Mouse (Mus musculus) spleen, adult 12 weeks (tissue): ENCODE data around the gene Flvcr2.

Experiments used
- DNase-seq: peaks from one replicate; pipeline ENCODE4 v3.0.0; 2022; ENCODE audit warnings: low spot score

Flvcr2 gene

DNA sequence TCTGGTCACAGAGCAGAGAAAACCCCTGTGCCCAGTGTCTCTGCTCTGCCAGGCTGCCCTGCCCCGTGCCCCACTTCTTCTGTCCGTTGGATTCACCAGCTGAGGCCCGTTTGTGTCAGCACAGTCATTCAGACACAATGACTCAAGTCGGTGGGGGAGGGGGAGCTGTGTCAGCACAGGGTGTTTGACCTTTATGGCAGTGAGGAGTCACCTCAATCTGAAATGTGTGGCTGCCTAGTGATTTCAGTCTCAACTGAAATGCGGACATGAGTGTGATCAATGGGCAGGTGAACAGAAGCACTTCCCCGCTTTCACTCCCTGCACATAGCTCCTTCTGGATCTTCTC is 16.4 kb upstream of the Flvcr2 start:
- DNase-seq = no peak

DNA sequence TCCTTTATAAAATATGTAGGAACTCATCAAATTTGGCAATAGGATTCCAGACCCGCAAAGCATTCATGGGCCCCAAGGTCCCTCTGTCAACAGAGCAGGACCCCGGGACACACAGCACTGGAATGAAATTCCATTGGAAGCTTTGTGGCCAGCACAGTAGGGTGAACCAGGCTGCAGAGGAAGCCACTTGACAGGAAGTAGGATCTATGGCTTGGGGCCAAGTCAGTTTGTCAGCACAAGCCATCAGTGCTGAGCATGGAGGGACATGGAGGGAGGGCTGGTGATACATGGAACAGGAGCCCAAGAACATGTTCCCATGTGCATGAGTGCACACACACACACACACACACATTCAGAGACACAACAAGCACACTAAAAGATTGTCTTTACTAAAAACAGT is 10.1 kb upstream of the Flvcr2 start:
- no peak for DNase-seq

DNA sequence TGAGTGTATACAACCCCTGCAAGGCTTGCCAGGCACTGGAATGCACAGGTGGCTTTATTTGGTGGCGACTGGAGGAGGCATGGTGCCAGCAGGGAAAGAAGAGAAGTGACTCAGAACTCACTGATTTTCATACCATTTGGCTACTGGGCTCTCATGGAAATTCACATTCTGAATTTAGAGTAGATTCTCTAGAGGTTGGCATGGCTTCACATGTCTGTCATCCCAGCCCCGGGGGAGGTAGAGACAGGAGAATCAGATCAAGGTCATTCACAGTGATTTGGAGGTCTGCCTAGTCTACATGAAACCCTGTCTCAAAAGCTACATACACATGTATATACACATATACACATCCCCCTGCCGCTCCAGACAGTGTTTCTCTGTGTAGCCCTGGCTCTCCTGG is 9.4 kb upstream of the Flvcr2 start:
- DNase-seq = no peak

DNA sequence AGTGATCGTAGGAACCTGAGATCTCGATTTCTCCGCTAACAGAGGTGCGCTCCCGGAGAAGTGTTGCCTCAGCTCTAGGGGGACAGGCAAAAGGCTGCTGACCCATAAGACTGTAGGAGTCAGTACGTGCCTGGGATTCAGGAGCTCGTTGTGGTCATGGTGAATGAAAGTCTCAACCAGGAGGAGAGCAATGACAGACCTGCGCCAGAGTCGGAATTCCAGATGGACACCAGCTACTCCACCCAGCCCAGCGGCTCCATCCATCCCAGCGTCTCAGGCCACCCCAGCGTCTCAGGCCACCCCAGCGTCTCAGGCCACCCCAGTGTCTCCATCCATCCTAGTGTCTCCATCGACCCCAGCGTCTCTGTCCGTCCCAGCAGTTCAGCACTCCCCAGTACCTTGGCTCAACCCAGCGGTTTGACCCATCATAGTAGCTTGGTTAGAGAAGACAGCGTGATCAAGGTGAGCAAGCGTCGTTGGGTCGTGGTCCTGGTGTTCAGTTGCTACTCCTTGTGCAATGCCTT is 419 bp downstream of the Flvcr2 start:
- DNase-seq = no peak

DNA sequence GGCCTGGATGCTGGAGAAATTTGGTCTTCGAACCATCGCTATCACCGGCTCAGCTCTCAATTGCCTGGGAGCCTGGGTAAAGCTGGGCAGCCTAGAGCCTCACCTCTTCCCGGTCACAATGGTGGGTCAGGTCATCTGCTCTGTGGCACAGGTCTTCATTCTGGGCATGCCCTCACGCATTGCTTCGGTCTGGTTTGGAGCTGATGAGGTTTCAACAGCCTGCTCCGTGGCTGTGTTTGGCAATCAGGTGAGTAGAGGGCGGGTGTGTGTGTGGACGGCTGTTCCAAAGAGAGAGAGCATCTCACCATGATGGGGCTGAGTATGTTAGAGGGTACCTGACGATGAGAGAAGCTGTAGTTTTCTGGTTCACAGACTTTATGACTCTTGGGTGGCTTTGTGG is 1.0 kb downstream of the Flvcr2 start:
- no peak for DNase-seq

DNA sequence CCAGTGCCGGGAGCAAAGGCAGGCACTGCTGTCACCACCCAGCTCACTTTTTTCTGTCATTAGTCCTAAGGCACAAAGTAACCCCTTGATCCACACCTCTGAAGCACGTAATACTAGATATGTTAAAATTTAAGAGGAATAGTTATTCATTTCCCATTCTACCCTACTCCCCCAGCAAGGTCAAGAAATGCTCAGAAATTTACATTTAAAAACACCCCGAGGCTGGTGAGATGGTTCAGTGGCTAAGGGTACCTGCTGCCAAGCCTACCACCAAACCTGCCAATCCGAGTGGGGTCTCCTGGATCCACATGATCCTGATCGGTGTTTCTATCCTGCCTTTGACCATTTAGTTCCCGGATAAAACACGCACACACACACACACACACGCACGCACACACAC is 3.5 kb downstream of the Flvcr2 start:
- DNase-seq = no peak

DNA sequence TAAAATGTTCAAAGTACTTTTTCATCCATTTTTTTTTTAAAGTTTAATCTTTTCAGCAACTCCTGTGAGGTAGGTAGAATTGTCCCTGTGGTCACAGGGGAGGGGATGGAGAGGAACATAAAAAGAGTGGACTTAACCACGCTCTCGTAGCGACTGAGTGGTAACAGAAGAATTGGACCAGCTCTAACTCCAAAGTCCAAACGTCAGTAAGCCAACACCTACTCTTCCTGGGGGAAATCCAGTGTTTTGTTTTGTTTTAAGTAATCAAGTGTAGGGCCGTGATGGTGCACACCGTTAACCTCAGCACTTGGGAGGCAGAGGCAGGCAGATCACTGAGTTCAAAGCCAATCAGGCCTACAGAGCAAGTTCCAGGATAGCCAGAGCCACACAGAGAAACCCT is 5.8 kb downstream of the Flvcr2 start:
- DNase-seq = no peak

DNA sequence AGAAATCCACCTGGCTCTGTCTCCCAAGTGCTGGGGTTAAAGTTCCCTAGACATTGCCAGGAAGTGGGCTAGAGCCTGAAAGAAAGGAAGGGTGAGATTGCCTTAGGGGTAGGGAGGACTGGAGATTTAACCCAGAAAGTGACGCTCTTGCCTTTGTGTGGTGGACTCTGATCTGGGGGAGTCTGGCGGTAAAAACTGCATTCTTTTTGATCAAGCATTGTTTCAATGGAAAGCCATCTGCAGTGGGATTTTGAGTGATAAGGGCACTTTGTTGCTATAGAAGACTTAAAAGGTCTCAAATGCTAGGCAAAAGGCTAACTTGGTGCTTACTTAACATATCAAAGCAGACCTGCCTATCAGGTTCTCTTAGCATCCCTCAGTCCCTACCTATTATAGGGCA is 6.9 kb downstream of the Flvcr2 start:
- DNase-seq = no peak

DNA sequence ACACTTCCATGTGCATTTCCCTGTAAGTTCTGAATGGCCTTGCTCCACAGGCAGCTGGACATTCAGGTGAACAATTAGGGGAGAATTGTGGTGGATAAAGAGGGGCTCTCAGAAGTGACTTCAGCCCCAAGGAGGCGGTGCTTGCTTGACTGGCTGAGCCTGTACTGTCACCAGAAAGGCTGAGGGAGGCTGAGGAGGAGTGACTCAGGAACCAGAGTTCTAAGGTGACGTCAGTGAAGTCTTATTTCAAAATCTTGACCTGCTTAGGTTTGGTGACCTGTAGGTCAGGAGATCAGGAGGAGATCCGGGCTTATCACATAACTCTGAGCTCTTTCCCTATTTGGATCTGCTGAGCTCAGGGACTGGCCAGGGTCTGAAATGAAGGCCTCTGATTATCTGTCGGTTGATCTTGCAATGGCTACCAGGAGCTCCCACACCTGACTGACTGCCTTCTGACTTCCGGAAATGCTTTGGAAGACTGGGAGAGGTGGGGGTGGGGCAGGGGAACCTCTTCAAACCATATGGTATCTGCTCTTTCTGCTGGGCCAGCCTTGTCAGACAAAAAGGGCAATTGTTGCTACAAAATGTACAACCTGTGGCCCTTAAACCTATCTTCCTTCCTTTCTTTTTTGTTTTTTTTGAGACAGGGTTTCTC is 8.4 kb downstream of the Flvcr2 start:
- DNase-seq = no peak

DNA sequence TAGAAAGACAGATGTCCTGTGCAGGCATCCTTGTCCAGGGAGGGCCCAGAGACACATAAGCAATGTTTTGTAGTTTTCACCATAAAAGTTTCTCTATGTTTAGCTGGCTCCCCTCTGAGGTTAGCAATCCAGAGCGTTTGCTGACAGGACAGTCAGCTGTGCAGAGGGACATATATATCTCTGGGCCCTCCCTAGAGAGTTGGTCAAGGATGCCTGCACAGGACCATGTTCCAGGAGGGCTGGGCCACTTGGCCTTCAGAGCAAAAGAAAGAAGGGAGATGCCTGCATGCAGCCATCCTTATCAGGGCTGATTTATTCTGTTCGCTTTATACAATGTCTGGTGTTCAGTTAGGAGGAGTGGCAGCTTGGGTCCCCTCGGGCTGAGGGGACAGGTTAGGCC is 10.1 kb downstream of the Flvcr2 start:
- DNase-seq = no peak

DNA sequence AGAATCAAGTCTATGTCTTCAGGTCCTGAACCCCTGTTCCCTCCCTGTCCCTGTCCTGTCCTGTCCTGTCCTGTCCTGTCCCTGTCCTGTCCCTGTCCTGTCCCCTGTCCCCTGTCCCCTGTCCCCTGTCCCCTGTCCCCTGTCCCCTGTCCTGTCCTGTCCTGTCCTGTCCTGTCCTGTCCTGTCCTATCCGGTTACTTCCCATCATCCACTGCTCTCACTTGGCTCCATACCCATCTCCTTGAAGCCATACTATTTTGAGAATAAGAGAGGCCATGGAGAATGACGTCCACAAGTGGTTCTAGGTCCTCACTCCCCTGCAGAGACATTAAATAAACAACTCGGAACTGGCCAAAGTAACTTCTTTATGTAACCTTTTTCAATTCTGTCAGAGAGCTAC is 10.7 kb downstream of the Flvcr2 start:
- DNase-seq = no peak

DNA sequence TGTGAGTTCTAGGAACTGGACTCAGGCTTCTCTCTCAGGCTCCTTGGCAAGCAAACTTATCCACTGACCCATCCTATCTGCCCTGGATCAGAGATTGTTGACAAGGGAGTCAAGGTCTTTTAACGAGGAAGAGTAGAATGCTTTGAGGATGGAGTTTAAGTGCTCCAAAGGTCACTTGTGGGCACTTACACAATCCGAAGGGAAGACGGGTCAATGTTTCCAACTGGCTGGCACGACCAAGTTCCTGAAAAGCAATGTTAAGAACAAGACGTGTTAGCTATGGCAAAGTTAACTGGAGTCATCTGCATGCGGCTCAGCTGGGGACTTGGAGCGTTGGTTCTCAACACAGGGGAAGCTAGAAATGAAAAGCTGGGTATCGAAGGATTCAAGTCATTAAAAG is 12.4 kb downstream of the Flvcr2 start:
- no peak for DNase-seq

DNA sequence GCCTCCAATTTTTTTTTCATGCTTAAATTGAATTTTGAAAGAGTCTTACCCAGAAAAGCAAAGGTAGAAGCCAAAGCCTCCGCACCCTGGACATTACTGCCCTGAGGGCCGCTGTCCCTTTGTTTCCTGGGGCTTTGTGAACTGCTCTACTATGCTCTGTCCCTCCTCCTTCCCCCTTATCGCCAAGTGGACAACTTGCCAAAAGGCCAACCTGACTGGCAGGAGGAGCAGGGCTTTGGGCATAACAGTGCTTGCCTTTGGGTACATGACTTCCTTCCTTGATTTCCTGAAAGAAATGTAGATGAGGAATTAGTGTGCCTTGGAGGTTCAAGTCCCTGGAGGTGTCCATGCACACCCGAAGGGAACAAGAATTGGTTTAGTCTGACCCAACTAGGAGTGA is 15.1 kb downstream of the Flvcr2 start:
- no peak for DNase-seq

DNA sequence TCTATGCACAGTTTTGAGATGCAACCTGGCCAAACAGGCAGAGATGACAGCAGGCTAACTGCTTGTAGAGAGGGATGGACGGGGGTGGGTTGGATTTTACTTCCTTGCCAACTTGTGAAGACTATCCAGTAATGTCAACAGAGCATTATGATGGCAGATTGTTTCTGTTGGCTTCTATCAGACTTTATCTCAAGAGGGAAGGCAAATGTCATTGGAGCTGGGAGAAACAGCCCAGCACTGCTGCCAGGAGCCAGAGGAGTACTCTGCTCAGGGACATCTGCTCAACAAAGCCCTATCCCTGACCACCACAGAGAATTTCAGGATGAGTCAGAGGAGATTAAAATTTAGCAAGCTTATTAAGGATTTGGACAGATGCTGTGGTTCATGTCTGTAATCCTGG is 18.3 kb downstream of the Flvcr2 start:
- no peak for DNase-seq

DNA sequence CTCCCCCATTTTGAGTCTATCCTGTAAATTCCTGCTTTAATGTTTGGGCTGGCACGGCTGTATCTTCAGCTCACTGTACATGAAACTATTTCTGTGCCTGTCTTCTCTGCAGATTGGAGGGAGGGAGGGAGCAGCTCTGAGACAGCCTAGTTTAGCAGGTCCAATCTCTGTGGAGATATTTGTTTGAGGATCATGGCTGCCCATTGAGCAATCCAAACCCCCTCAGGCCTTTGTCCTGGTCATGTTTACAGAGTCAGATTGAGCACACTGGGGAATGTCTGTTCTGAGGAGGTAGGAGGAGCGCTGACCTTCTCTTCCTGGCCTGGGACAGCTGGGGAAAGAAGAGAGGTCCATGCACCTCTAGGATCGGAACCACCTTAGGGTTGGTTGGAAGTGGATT is 19.9 kb downstream of the Flvcr2 start:
- DNase-seq = no peak

DNA sequence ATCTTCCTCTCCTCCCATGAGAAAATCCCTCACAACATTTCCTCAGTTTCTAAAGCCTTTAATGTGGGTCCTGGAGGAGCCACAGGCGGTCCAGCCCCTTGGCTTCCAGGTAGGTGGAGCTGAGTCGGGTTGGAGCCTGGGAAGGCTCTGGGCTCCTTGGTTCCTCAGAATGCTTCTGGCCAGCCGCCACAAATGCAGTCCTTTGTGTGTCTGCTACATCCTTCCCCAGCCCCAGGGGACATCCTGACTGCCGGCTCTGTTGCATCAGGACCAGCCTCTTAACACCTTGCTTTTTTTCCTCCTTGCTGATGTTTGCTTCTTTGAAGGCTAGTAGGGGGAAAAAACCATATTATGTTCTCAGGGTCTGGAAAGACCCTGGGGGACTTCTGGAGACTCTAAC is 21.4 kb downstream of the Flvcr2 start:
- no peak for DNase-seq

DNA sequence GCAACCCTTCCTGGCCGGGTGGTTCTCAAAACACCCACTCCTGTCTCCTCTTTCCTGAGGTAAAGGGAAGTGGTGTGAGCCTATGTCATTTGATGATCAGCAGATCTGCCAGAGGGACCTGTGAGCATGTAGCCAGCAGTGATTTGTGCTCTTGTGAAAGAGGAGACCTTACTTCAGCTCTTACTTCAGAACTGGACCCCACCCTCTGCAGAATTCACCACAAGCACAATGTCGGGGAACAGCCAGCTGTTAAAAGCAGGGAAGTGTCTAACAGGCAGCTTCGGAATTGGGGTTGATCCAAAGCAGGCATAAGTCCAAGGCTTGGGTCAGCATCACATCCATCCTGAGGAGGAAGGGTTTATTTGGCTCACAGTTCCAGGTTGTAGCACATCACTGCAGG is 25.0 kb downstream of the Flvcr2 start:
- DNase-seq = no peak

DNA sequence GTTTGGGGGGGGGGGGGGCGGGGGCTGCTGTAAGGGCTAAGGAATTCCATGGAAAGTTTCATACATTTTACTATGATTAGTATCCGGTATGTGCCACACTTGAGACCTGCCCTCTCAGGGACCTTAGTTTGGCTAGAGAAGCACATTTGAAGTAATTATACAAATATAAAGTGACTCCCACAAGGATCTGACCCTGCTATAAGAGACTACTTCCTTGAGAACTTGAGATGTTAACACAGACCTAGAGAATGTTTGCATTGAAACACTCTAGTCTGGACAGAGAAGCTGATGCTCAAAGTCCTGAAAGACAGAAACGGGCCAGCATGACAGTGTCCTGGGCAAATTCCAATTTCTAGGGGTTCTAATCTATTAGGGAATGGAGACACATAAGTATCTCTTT is 32.6 kb downstream of the Flvcr2 start:
- no peak for DNase-seq

DNA sequence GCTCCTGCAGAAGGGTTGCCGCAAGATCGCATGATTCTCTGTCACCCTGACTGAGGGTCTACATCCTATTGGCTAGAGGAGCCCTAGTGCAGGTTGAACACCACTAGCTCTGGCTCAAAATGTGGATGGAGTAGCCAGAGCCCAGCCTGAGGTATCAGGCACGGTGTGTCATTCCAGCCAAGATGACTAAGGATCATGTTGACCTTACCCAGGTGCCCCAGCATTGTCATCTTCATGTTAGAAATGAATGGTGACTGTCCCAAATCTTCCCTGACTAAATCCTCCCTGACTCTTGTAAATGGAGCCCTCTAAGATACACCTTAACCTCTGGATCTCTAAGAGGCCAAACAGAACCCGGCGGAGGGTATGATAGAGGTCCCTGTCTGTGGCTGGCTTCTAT is 33.4 kb downstream of the Flvcr2 start:
- DNase-seq = no peak

DNA sequence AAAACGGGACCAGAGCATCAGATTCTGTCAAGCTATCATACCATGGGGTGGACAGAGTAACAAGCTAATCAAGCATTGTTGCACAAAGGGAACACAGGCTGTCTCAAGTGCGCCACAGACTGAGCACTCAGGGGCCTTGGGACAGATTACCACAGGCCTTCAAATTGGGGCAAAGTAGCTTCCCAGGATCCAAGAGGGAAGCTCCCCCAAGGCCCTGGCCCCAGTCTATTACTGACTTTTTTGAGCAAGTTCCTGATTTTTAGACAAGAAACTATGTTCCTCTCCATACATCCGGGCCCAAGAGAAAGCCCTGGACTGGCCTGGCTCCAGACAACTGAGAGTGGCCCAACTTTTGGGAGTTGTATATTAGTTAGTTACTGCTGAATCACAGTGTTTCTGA is 35.3 kb downstream of the Flvcr2 start:
- DNase-seq = no peak

DNA sequence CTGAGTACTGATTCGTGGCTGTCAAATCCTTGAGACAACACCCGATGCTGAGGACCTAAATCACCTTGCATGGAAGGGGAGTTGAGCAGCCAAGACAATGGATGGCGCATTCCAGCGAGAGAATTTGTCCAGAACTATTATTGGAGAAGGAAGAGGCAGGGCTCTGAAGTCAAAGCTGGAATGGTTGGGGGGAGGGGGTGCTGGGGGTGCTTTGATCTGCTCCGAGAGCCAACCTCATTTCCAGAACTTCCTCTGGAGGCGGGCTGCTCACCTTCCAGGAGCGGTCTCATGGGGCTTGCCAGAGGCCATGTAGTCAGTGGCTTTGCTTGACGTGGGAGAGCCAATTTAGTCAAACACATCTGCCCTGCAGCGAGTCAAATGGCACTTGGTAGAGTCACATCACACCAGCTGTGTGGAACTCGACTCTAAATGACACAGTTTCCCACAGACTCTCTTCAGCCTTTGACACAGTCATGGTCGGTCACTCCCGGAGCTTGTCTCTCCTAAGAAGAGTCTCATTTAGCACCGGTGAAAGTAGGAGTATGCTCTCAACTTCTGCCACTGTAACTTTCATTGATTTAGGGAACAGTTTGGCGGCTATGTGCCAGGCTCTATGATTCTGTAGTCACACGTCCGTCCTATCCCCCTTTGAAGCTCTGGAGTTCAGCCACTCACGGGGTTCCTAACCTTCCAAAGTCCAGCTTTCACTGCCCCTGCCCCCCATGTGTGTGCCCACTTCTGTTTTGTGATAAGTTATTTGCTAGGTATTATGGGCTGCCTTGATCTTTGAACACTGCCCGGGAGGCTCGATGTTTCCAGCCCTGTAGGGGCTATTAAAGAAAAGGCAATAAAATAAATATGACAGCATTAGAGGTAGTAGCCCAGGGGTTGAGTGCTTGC is 38.8 kb downstream of the Flvcr2 start:
- DNase-seq = no peak

DNA sequence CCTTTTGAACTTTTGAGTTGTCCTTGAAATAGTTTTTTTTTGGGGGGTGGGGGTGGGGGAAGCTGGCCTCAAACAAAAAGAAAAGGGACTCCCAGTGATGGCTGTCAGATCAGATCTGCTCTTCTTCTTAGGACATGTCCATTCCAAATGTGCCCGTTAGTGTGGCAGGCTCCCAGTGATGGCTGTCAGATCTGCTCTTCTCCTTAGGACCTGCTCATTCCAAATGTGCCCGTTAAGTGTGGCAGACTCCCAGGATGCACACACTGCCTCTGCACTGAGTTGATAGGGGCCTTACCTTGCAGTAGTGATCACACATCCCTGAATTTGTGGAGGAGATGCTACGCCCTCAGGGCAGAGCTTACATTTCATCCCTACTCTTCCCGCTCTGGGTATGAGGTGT is 45.8 kb downstream of the Flvcr2 start:
- DNase-seq = no peak

DNA sequence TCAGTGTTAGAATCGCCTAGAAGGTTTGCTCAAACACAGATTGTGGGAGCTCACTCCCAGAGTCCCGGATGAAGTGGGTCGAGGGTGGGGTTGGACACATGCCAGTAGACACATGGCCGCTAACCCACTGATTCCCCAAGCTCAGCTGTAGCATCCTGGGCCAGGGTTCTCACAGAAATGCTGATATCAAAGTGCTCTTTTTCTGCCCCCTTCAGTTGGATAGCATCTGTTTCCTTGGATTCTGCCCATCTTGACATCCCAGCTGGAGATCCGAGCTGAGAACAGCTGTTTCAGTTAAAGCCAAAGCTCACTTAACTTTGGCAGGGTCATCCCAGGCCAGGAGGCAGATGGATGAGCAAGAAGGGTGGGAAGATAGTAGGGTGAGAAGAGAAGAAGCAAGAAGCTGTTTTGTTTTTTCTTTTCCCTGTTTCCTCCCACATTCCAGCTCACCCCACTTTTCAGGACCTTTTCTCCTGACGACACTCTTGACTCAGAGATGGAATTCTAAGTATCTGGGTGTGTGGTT is 46.5 kb downstream of the Flvcr2 start:
- DNase-seq = no peak

DNA sequence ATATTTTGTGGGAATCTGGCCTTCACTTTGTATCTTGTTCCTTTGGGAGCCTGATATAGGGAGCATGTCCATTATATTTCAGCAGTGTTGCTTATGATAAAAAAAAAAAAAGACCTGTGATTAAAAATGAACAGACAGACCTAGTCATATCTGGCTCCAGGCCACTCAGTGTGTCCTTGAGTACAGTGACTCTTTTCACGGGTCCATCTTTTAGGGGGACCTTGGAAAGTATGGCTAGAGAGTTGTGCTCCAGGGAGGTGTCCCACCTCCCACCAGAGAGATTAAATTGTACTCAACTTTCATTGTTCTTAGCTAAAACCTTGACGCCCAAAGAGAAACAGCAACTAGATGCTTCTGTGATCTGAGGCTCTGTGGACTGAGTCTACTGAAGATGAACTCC is 47.8 kb downstream of the Flvcr2 start:
- DNase-seq = no peak
